8 mouse cellular contexts compared by ENCODE assay signal in the genomic region with DNA sequence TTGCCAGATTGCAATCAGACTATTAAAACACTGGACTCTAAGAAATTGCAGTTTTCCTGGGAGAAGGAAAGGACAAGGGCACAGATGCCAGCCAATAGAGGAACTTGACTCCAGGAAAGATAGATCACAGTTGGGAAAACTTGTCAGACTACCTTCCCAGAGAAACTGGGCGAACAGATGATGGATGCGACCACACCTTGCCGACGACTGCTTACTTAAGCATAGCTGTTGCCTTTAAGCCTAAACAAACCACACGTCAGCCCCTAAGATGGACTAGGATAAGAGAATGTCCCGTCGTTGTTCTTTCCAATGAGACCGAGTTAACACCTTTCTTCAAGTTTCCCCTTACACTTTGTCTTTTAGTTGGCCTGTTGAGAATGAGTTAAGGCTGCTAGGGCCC. TPM values are rescaled to one million over a fixed set of nuclear protein-coding genes. Genes with fewer than 3 reads are reported as not detected.
A peak's percentile ranks its signal among the peaks of the same experiment; 100 is the strongest.
DNase-seq lines count a peak whose midpoint lies in the region; ATAC-seq and TF ChIP-seq lines count a peak whose summit lies in the region.

No protein-coding gene starts in this region.

- peaks cover 43% of the 10 kb centered on the region for H3K79me2 ChIP-seq in C2C12 (ENCODE audit: control insufficient read depth, insufficient read depth)

- H3K9me3 ChIP-seq in heart, embryonic 11.5 days (replicated peaks; ENCODE audit: control insufficient read depth, low read length) = no peaks in the 10 kb centered on the region
- no peaks in the 10 kb centered on the region for H3K9me3 ChIP-seq in forebrain, embryonic 12.5 days
- H3K9me3 ChIP-seq in liver, embryonic 14.5 days (ENCODE audit: control insufficient read depth, low read length) = no peaks in the 10 kb centered on the region

- H3K79me3 ChIP-seq in C2C12 (ENCODE audit: low read depth) = peaks cover 35% of the 10 kb centered on the region

- H3K27ac ChIP-seq in heart, embryonic 11.5 days (ENCODE audit: low read depth, low read length) = peak overlapping the region; percentile 97
- H3K27ac ChIP-seq in forebrain, embryonic 12.5 days = peak overlapping the region; percentile 91
- H3K27ac ChIP-seq in liver, embryonic 14.5 days = peak overlapping the region; percentile 49

- no peak for DNase-seq in heart, adult 8-10 months (ENCODE audit: low spot score)
- DNase-seq in liver, embryonic 14.5 days (ENCODE audit: low read depth in 3 of 3, low spot score in 3 of 3) = no peak
- DNase-seq in natural killer cell, adult 2 months (ENCODE audit: low spot score in 2 of 2) = no peak
- no peak for DNase-seq in MN1 (ENCODE audit: low spot score)
- DNase-seq in spleen, postnatal 14 days (ENCODE audit: low spot score in 2 of 2) = no peak

- peak overlapping the region; percentile 16 for H3ac ChIP-seq in C2C12 (ENCODE audit: control insufficient read depth, insufficient read length, low read depth)

- H3K36me3 ChIP-seq in heart, embryonic 11.5 days (ENCODE audit: control insufficient read depth, insufficient read depth, low read length) = 0 out of 2 replicates have a peak, but pooled peaks cover 5% of the 10 kb centered on the region
- peaks cover 27% of the 10 kb centered on the region for H3K36me3 ChIP-seq in C2C12 (ENCODE audit: control insufficient read depth, insufficient read depth)
- peaks cover 12% of the 10 kb centered on the region for H3K36me3 ChIP-seq in forebrain, embryonic 12.5 days (replicated peaks)
- peaks cover 32% of the 10 kb centered on the region for H3K36me3 ChIP-seq in liver, embryonic 14.5 days (replicated peaks; ENCODE audit: control insufficient read depth, insufficient read depth, low read depth)

- H3K4me2 ChIP-seq in heart, embryonic 11.5 days = peak overlapping the region; percentile 65
- H3K4me2 ChIP-seq in forebrain, embryonic 12.5 days = peak overlapping the region; percentile 69
- peak overlapping the region; percentile 90 for H3K4me2 ChIP-seq in liver, embryonic 14.5 days (ENCODE audit: low read depth)

- no peaks in the 10 kb centered on the region for H3K27me3 ChIP-seq in heart, embryonic 11.5 days (ENCODE audit: control insufficient read depth, insufficient read depth, low read length)
- no peaks in the 10 kb centered on the region for H3K27me3 ChIP-seq in C2C12 (ENCODE audit: control insufficient read depth, insufficient read depth, insufficient read length)
- H3K27me3 ChIP-seq in forebrain, embryonic 12.5 days = no peaks in the 10 kb centered on the region
- H3K27me3 ChIP-seq in liver, embryonic 14.5 days (ENCODE audit: control insufficient read depth, insufficient read depth, low read length) = no peaks in the 10 kb centered on the region

- TF ChIP-seq EP300 in liver, embryonic 14.5 days (IDR thresholded peaks at IDR 0.05; ENCODE audit: low read depth) = no peak

- peaks cover 14% of the 10 kb centered on the region for H3K4me1 ChIP-seq in heart, embryonic 11.5 days (ENCODE audit: control insufficient read depth, insufficient read depth, low read length)
- peaks cover 21% of the 10 kb centered on the region for H3K4me1 ChIP-seq in forebrain, embryonic 12.5 days
- H3K4me1 ChIP-seq in liver, embryonic 14.5 days (replicated peaks; ENCODE audit: control insufficient read depth in 2 of 2, insufficient read depth in 2 of 2, low read length in 1 of 2) = peaks cover 22 to 24% of the 10 kb centered on the region in 2 experiments

- 47% methylated on average over 8 of the region's 8 CpGs for WGBS in heart, embryonic 11.5 days (ENCODE audit: insufficient replicate concordance)
- WGBS in forebrain, embryonic 12.5 days = 65% methylated on average over 8 of the region's 8 CpGs
- WGBS in liver, embryonic 14.5 days (ENCODE audit: insufficient replicate concordance) = 43% methylated on average over 8 of the region's 8 CpGs

- H3K4me3 ChIP-seq in heart, embryonic 11.5 days (ENCODE audit: low read depth, low read length) = peak overlapping the region; percentile 93
- H3K4me3 ChIP-seq in C2C12 (ENCODE audit: insufficient read depth, poor library complexity, severe bottlenecking) = peak overlapping the region; percentile 28
- peak overlapping the region; percentile 99 for H3K4me3 ChIP-seq in forebrain, embryonic 12.5 days (replicated peaks)
- peak overlapping the region; percentile 63 to 92 for H3K4me3 ChIP-seq in liver, embryonic 14.5 days (ENCODE audit: insufficient read depth in 1 of 2, low read depth in 2 of 2, low read length in 2 of 2)

- peak overlapping the region; percentile 90 for H3K9ac ChIP-seq in heart, embryonic 11.5 days (ENCODE audit: low read depth, low read length)
- H3K9ac ChIP-seq in forebrain, embryonic 12.5 days = peak overlapping the region; percentile 97
- H3K9ac ChIP-seq in liver, embryonic 14.5 days (replicated peaks) = peak overlapping the region; percentile 55

- TF ChIP-seq CTCF in C2C12 (IDR thresholded peaks at IDR 0.05; ENCODE audit: control insufficient read depth, insufficient read depth, insufficient read length) = no peak
- no peak for TF ChIP-seq CTCF in liver, embryonic 14.5 days (IDR thresholded peaks at IDR 0.05; ENCODE audit: low read depth)

- ATAC-seq in heart, embryonic 11.5 days (replicated peaks; ENCODE audit: insufficient number of reproducible peaks, low FRiP score, low TSS enrichment) = no peak
- ATAC-seq in forebrain, embryonic 12.5 days (ENCODE audit: low FRiP score) = no peak
- ATAC-seq in liver, embryonic 14.5 days (ENCODE audit: insufficient read depth) = no peak

TF ChIP-seq in C2C12, 6 proteins besides CTCF, POLR2A, EP300 and RAD21:
- no peak for TF ChIP-seq MYOD1 (IDR thresholded peaks at IDR 0.05; ENCODE audit: control insufficient read depth, insufficient read length, low read depth)
- no peak for TF ChIP-seq FOSL1 (IDR thresholded peaks at IDR 0.05; ENCODE audit: insufficient read depth, low read length, poor library complexity, severe bottlenecking)
- TF ChIP-seq USF1 (IDR thresholded peaks at IDR 0.05; ENCODE audit: low read depth) = no peak
- TF ChIP-seq CEBPB (IDR thresholded peaks at IDR 0.05; ENCODE audit: low read depth) = no peak
- no peak for TF ChIP-seq MYOG (IDR thresholded peaks at IDR 0.05; ENCODE audit: control insufficient read depth, extremely low read depth, insufficient read length)
- TF ChIP-seq MAX (IDR thresholded peaks at IDR 0.05) = no peak
TF ChIP-seq in C2C12: peak in this region for 0.

RNA-seq across cellular contexts. Expression of a gene that starts 0.5 kb away (rescaled TPM):
- 30.6 and 39.8 TPM in 2 replicates for polyA plus RNA-seq in heart, embryonic 11.5 days (2014; fragmentation: Nextera tagmentation; extraction: Ambion mirVana)
- total RNA-seq in heart, adult 8-10 months (2022) = 10 to 100 TPM; 22.9 to 35.5 (median 27.7) TPM
- polyA plus RNA-seq in C2C12 (2012; fragmentation: generic; extraction: Trizol) = 20.9 TPM
- 70.9 and 78.6 TPM in 2 replicates for polyA plus RNA-seq in forebrain, embryonic 12.5 days (2016; fragmentation: Nextera tagmentation; extraction: Ambion mirVana)
- polyA plus RNA-seq in liver, embryonic 14.5 days (2012; rRNA removed) = 26.2 and 30.8 TPM in 2 replicates
- 47.3 and 52.4 TPM in 2 replicates for polyA plus RNA-seq in liver, embryonic 14.5 days (2014; fragmentation: Nextera tagmentation; extraction: Ambion mirVana)

RNA-seq across cellular contexts. Expression of a gene that starts 33.6 kb away (rescaled TPM):
- polyA plus RNA-seq in heart, embryonic 11.5 days (2014; fragmentation: Nextera tagmentation; extraction: Ambion mirVana) = 52.3 and 52.6 TPM in 2 replicates
- 10 to 100 TPM; 31.8 to 37.4 (median 33.7) TPM for total RNA-seq in heart, adult 8-10 months (2022)
- polyA plus RNA-seq in C2C12 (2012; fragmentation: generic; extraction: Trizol) = 20.0 TPM
- 79.7 and 80.4 TPM in 2 replicates for polyA plus RNA-seq in forebrain, embryonic 12.5 days (2016; fragmentation: Nextera tagmentation; extraction: Ambion mirVana)
- polyA plus RNA-seq in liver, embryonic 14.5 days (2012; rRNA removed) = 12.4 and 16.9 TPM in 2 replicates
- 21.4 and 24.4 TPM in 2 replicates for polyA plus RNA-seq in liver, embryonic 14.5 days (2014; fragmentation: Nextera tagmentation; extraction: Ambion mirVana)

RNA-seq across cellular contexts. Expression of a gene that starts 40.2 kb away (rescaled TPM):
- 51.4 and 63.2 TPM in 2 replicates for polyA plus RNA-seq in heart, embryonic 11.5 days (2014; fragmentation: Nextera tagmentation; extraction: Ambion mirVana)
- 10 to 100 TPM; 52.5 to 65.4 (median 57.5) TPM for total RNA-seq in heart, adult 8-10 months (2022)
- 61.0 TPM for polyA plus RNA-seq in C2C12 (2012; fragmentation: generic; extraction: Trizol)
- 82.6 and 97.6 TPM in 2 replicates for polyA plus RNA-seq in forebrain, embryonic 12.5 days (2016; fragmentation: Nextera tagmentation; extraction: Ambion mirVana)
- polyA plus RNA-seq in liver, embryonic 14.5 days (2012; rRNA removed) = 17.7 and 18.9 TPM in 2 replicates
- polyA plus RNA-seq in liver, embryonic 14.5 days (2014; fragmentation: Nextera tagmentation; extraction: Ambion mirVana) = 17.2 and 24.8 TPM in 2 replicates

Comparison
In these comparisons a context has a peak if more than half of its experiments do, and no peak if none do; other contexts are left out.
1. H3K4me3 ChIP-seq: peak in every context shown above with its lines; median percentile 99 in forebrain, embryonic 12.5 days; 93 in heart, embryonic 11.5 days; 78 in liver, embryonic 14.5 days; 28 in C2C12.